Mouse (Mus musculus) layer of hippocampus, postnatal 10 days (tissue): ENCODE measurements at regions not wholly inside any gene's neighbourhood (a gene's known extent, or its start where the extent isn't known, plus 50 kb on each side); places are given as distances from the start of the nearest gene placed in this dataset.

Experiments used
- DNase-seq, 2 experiments: peaks; one replicate each; pipeline ENCODE4 v3.0.0; 2021; ENCODE audit warnings: low spot score in 2 of 2

DNA sequence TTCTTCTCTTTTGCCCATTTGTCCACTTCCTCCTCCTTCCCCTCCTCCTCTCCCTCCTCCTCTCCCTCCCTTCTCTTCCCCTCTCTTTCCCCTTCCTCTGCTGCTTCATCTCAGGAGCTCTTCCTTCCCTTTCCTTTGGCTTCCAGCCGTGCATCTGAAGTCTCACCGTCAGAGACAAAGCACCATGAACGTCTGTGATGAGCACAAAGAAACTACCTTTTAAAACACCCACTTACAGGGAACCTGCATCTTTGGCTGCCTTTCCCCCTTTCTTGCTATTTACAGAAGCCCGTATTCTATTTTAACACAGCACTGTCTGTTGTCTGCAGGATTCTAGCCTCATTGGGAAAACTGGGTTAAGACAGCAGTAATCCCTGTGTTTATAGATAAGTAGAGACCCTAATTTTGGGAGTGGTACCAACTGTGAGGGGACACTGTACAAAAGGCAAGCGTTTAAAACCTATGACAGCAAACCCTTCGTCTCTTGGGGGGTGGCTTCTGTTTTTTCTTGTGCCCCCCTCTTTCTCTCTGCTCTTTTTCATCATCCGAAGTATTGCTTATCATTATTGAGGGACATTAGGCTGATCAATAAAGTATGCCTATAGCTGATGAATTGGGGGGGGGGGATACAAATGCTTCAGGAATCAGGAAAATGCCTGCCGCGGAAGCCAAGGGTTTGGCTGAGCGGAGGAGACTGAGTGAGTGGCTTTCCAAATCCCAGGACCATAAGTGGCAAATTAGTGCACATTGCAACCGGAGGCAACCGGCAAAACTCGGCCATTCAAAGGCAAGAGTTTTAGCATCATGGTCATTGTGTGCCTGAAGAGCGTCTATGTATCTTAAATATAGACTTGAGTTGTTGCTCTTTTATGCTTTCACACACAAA is 417.0 kb upstream of the Ubash3b start:
- DNase-seq, result no peak

DNA sequence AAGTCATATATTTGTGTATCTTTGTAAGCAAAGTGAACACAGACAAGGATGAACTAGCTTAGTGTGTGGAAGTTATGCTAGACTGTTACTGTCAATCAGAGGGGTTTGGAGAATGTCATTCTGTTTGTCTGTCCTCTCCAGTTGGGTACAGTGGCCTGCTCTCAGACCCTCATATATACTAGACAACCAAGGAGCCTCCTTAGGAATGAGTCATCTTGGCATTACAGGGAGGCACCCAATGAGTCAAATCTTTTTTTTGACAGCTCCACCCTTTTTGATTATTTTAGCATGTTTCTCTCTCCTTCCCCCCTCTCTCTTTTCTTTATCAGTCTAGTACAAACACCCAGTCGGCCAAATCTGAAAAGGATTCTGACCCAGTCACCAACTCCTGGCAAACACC is 416.3 kb upstream of the Ubash3b start:
- no peak for DNase-seq

DNA sequence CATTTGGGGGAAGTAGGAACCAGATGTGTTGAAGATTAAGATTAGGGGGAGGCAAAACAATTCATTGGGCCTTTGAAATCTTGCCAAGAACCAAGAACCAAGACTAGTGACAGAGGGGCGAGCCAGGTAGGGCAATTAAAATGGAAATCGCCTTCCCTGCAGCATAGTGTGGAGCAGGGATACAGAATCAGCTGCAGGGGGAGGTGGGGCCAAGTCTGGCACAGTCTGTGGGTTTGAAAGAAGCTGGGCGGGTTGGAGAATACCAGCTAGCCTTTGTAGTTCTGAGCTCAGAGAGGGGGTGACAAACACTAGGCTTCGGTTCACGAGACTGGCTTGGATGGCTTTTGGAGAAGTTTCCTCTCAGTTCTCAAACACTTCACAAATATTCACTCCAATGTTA is 414.3 kb upstream of the Ubash3b start:
- no peak for DNase-seq

DNA sequence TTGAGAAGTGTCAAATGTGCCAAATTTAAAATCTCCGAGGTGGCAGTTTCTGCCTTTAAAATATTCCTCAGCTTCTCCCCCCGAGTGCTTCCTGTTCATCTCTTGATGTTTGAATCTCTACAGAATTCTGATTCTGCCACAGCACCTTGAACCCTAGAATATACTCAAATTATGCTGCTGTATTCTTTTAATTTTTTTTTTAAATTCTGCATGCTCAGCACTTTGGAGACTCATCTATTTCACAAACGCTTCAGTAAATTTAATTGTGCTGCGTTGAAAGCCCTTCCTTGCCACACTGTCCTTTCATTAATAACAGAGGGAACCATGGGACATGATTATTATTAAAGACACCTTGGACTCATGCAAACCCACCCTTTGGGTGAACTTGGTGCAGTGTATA is 408.8 kb upstream of the Ubash3b start:
- DNase-seq, result no peak

DNA sequence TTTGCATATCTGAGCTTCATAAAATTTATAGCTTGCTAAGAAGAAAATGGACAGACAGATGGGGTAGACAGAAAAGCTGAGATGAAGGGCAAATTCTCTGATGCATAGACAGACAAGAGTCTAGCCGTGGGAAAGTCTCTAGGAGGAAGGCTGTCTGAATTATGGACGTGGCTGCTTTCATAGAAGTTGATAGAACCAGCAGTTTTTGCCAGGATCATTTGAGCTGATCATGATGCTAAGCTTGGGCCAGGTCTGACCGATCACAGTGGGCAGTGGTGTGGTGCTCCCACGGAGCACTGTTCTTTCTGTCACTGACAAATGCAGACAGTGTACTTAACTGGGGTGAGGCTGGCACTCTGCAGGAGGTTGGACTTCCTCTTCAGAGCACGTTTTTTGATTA is 405.0 kb upstream of the Ubash3b start:
- no peak for DNase-seq

DNA sequence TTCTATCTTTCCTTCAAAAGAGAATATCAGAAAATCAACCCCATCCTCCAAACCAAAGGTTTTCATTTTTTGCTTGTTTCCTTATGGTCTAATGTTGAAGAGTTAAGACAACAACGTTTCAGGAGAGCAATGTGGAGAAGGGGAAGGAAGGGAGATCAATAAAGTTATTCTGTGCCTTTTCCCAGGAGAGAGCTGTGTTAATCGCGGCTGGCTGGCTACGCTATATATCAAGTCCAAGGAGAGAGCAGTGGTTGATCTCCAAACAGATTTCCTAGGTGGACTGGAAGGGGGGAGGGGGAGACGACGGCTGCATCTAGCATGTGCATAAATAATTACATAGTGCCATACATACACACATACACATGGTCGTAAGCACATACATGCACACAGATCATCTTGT is 404.3 kb upstream of the Ubash3b start:
- no peak for DNase-seq

DNA sequence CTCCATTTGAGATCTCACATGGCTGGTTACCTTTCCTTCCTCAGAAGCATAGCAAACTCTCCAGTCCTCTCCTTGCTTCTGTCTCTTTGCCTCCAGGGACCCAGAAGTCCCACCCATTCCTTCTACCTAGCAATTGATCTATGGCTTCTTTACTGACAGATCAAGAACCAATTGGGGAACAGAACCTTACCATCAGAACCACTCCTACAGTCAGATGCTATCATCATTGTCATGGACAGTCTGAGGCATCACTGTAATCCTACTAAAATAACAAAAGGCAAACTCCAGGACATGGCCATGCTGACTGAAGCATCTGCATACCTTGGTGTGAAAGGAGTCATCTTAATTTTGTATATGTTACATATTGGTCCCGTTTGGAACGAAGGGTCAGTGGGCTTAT is 401.9 kb upstream of the Ubash3b start:
- no peak for DNase-seq

DNA sequence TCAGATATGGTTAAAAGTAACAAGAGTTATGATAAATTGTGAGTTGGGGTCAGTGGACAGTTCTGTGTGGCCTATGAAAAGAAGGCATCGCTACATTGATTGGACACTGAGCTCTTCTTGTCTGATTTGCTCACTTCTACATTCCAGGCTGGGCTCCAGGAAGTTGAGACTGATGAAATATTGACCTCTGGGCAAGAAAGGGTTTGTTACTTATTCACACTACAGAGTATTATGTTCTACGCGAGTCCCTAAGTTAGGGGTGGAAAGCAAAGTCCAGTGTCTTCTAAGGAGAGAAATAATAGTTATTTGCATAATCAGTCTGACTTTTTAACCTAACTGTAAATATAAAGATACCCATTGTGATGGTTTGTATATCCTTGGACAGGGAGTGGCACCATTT is 397.0 kb upstream of the Ubash3b start:
- DNase-seq, result no peak

DNA sequence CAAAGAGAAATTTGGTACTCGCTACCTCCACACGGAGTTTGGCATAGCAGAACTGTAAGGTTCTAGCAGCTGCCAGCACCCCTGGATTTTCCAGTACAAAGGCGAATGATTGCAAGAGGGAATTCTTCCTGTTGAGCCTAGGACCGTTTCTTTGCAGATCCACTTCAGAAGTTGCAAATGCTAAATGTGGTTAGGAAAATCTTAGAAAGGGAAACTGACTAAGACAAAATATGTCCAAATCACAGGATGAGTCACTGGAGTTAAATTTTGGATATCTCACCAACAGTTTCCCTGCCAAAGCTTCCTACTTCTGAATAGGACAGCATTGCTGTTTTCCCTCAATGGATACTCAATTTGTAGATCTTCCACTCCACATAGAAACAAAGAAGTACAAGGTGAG is 395.4 kb upstream of the Ubash3b start:
- no peak for DNase-seq

DNA sequence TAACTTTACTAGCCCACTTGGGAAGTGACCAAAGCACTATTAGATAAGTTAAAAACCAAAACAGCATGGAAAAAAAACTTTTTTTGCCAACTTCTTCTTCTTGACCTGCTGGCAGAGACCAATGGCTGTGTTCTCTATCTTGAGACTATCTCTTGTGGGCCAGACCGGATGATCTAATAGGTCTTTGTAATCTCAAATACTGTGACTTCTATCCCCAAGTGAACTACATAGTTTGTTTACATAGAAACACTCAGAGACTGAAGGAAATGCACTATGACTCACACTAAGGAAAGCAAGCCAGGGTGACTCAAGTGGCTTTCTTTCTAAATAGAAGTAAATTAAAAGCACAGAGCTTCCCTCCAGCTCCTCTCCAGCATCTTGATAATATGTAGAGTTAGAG is 384.3 kb upstream of the Ubash3b start:
- no peak for DNase-seq

DNA sequence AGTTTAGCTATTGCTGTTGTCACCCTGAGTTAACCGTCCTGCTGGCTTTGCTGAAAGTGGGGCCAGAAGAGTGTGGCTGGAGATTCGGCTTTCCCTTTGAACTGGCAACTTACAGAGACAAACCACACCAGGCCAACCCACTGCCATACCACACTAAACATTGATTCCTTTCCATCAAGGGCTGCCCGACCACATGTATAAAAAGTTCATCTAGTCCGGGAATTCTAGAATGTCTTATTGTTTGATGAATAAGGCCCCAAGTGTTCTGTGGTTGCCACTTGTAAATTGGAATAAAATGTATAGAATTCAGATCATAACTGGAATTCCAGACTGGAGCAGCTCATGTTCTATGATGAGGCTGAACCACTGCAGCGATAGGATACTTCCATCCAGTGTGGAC is 381.0 kb upstream of the Ubash3b start:
- no peak for DNase-seq

DNA sequence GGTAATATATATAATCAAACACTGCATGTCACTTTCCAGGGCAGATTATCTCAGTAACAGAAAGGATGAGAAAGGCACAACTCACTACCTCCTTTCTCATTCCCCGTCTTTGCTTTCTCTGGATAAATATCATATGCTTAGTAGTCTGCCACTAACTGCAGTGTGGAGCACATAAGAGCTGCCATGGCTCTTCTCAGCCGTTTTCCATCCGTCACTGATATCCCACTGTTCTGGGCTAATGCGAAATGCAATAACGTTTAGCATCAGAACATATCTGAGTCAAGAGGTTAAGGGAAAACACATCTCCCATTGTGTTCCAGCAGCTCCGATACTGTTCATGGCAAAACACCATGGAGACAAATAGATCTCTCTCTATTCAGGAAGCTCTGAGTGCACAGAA is 379.8 kb upstream of the Ubash3b start:
- DNase-seq, result no peak

DNA sequence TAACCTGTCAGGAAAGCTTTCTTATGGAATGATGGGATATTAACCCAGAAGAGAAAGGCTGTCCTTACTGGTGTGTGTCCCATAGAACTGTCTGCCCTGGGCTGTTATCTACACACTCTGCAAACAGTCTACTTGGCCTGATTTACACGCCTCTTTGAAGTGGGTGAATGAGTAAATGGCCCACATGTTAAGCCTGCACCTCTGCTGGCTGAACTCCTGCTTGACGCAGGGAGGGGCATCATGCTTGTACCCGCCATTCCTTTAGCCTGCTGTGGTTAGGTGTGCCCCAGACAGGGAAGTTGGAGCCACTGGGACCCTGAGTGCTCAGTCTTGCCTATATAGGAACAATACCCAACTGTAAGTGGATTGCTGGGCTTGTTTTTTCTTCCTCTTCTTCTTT is 371.3 kb upstream of the Ubash3b start:
- no peak for DNase-seq

DNA sequence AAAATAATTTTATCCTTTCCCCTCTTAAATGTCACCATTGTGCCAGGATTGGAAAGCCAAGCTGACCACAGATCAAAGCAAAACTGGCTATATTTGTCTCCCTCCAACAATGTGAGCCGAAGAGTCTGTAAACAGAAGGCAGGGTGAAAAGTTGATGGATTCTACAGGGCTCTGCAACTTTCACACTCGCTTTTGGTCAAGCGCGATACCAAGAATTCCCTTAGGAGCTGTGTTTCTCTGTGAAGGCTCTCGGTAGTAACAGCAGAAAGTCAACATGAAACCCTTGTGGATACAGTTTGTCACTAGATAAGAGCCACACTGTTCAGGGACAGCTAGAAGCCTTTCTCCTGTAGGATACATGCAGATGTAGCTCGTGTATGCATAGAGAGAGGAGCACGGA is 370.8 kb upstream of the Ubash3b start:
- DNase-seq, result no peak

DNA sequence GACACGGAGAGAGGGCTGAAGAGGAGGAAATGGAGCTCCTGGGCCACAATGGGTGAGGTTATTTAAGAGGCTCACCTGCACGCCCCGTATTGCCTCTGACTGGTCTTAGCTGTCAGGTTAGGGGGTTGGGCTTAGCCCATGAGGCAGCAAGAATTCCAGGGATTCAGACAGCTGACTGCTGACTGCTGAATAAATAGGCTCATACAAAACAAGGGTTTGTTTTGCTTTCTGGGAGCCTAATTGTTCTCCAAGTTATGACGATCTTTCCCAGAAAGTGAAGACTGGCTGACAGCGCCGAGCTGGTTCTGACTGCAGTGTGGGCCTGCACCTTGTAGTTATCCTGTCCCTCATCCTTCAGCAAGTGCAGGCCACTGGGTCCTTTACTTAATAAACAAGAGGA is 370.1 kb upstream of the Ubash3b start:
- no peak for DNase-seq

DNA sequence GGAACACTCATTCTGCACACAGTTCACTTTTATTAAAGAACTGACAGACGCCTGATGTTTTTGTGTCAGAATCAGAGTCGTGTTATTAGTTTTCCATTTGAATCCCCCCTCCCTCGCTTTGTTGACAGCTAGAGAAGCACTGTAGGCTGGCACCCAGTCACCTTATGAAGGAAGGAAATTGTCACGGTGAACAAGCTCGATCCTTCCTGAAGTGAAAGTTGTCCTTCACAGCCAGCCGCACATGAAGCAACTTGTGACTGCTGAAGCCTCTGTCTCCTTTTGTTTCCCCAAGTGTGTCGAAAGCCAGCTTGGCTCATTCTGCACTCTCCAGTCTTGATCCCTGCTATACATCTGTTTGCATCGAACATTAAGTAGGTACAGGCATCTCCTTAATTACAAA is 364.6 kb upstream of the Ubash3b start:
- no peak for DNase-seq

DNA sequence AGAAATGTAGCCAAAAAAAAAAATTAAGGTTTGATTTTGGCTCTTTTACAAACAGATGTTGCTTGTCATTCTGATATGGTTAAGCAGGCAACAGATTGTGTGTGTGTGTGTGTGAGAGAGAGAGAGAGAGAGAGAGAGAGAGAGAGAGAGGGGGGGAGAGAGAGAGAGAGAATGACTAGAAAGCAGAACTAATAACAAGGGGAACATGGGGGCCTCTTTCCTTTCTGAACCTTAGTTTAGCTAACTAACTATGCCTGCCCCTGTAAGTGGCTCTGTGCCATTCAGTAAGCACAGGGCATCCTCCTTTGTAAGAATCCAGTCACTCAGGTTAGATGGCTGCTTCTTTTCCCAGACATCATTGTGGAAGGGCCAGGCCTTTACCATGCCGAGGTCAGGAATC is 364.0 kb upstream of the Ubash3b start:
- DNase-seq, result no peak

DNA sequence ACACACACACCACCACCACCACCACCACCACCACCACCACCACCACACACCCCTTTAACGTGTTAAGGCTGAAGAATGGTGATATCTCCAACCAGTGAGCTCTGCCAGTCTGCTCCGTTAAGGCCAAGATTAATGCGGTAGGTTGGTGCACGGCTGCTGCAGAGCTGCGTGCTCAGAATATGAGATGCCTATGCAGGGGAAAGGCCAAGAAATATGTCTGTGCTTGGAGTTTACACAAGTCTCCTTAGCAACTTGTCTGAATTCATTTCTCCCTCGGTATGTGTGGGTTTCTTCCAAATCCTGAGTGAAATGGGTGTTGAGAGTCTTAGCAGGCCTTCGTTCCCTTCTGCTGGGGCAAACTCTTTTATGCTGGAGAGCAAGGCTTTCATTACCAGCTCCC is 363.1 kb upstream of the Ubash3b start:
- DNase-seq, result peak; percentile 29 to 48

DNA sequence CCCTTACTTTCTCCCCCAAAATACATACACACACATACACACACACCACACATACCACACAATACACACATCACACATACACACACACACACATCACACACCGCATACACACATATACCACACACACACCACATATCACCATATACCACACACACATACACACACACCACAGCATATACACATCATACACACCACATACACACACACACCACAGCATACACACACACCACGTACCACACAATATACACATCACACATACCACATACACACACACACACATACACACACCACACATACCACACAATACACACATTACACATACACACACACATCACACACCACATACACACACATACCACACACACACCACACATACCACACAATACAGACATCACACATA is 362.5 kb upstream of the Ubash3b start:
- no peak for DNase-seq

DNA sequence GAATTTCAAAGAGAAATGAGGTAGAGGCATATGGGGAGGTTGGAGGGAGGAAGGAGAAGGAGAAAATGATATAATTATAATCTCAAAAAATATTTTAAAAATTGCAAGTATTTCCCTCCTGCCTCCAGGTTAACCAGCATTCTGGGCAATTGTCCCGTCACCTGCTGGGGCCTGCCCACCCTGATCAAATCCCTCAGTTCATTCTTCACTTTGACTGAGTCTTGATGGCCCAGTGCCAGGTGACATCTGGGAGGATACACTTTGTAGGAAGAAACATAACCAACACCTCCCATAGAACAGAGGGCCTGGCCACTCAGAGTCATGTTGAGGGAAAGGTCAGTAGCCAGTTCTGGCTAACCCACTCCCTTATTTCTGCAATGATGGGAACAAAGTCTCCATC is 360.8 kb upstream of the Ubash3b start:
- DNase-seq, result no peak

DNA sequence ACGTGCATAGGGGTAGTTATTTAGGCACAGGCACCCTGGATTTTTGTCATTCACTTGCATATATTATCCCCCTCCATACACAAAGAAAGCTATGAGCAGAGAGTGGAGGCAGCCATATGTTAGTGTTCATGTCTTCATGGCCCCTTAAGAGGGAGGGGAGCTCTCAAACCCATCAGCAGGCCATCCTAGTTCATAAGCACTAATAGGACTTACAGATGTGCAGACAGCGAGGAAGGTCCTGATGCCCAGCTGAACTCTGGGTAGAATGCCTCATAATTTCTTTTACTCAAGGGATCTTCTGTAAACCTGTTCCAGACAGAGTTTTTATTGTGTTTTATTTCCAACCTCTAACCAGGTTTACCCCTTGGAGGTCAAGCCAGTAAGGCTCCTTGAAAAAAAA is 356.3 kb upstream of the Ubash3b start:
- no peak for DNase-seq

DNA sequence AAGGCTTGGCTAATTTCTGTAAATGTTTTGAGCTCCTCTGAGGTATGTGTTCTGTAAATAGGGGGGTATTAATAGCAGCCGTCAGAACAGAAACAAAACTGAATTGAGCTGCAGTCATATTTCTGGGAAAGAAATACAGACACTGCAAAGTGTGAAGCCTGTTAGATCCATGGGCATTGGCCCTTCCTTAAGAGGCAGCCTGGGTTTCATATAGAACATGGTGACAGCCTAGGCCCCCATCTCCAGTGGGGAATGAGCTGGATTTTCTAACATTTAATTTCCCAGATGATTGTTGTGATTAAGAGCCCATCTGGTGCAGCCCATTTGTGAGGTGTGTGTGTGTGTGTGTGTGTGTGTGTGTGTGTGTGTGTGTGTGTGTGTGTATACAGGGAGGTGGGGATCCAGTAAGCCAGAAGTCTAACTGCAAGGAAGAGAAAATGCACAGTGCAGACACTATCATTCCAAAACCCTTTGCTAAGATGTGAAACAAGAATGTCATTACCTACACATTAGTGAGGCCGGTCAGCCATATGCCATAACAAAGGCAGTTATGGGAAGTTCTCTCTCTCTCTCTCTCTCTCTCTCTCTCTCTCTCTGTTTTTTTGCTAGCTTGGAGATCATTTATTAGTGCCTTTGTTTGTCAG is 355.7 kb upstream of the Ubash3b start:
- no peak for DNase-seq

DNA sequence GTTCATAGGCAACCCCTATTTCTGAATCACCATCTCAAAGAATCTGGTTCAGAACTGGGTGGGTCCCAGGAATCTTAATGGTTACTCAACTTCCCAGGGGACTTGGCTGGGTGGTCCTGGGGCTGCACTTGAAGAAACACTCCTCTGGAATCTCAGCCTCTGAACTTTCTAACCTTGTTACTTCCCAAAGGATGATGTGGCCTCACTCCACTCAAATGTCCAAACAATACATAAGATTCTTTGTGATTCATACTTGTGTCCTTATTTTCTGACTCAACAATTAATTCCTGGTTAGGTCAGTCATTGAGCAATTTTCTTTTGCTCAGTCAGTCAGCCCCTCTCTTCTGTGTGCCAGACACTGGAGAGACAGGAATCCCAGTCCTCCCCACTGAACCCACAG is 353.7 kb upstream of the Ubash3b start:
- DNase-seq, result no peak
